Mouse (Mus musculus) heart, postnatal 0 days (tissue): ENCODE results near the gene Xaf1. TPM values are rescaled to one million over a fixed set of nuclear protein-coding genes. Genes with fewer than 3 reads are reported as not detected.
A peak's percentile ranks its signal among the peaks of the same experiment; 100 is the strongest.

Experiments
- ATAC-seq: fragments of 200-750 bp; cut with Nextera tagmentation; 2 replicates; pipeline ENCODE4 v1.8.0; 2017; ENCODE audit warnings: low read depth, moderate number of reproducible peaks, moderate library complexity; ENCODE audit not compliant: insufficient read depth
- DNase-seq: peaks from one replicate; pipeline ENCODE4 v3.0.0-alpha.2; 2016; ENCODE audit warnings: low spot score
- H3K27ac ChIP-seq: fragments of 300-500 bp; sonication (generic); 2 replicates; pipeline ENCODE4 v1.5.1; 2014; ENCODE audit warnings: low read depth, mild to moderate bottlenecking
- H3K27me3 ChIP-seq: fragments of 300-500 bp; sonication (generic); 2 replicates; pipeline ENCODE4 v1.6.1; 2014; ENCODE audit warnings: low read length, mixed read lengths; ENCODE audit not compliant: control insufficient read depth, insufficient read depth
- H3K36me3 ChIP-seq: fragments of 300-500 bp; sonication (generic); replicated peaks from 2 replicates; pipeline ENCODE4 v1.6.1; 2014; ENCODE audit warnings: low read length, mixed read lengths; ENCODE audit not compliant: control insufficient read depth, insufficient read depth
- H3K4me1 ChIP-seq: fragments of 300-500 bp; sonication (generic); 2 replicates; pipeline ENCODE4 v1.6.1; 2014; ENCODE audit warnings: antibody characterized with exemption; ENCODE audit not compliant: control insufficient read depth, insufficient read depth
- H3K4me2 ChIP-seq: fragments of 300-500 bp; sonication (generic); 2 replicates; pipeline ENCODE4 v1.6.1; 2014; ENCODE audit warnings: low read depth, mild to moderate bottlenecking, low read length, moderate library complexity
- H3K4me3 ChIP-seq: fragments of 300-500 bp; sonication (generic); 2 replicates; pipeline ENCODE4 v1.5.1; 2014; ENCODE audit warnings: low read depth, low read length
- H3K9ac ChIP-seq: fragments of 300-500 bp; sonication (generic); replicated peaks from 2 replicates; pipeline ENCODE4 v1.6.1; 2014; ENCODE audit warnings: low read depth, low read length, mixed read lengths
- H3K9me3 ChIP-seq: fragments of 300-500 bp; sonication (generic); replicated peaks from 2 replicates; pipeline ENCODE4 v1.6.1; 2016; ENCODE audit warnings: low read length; ENCODE audit not compliant: control insufficient read depth
- CTCF ChIP-seq: IDR thresholded peaks from 2 replicates; pipeline ENCODE4 v1.5.1; 2016; ENCODE audit warnings: antibody characterized with exemption, control low read depth, low read depth
- EP300 ChIP-seq: IDR thresholded peaks from 2 replicates; pipeline ENCODE4 v1.6.1; 2016; ENCODE audit warnings: antibody characterized with exemption, low read depth
- WGBS: fragments of 180-500 bp; shearing (Covaris S2); extraction: QIAGEN DNeasy Blood & Tissue Kit; methylation state at CpG from one replicate; pipeline ENCODE4 v1.1.7; 2014; 5-methylcytosine and 5-hydroxymethylcytosine counted together
- polyA plus RNA-seq: library from polyadenylated mRNA; unstranded; fragments of >200 nt; fragmentation: Nextera tagmentation; extraction: Ambion mirVana; gene quantifications from 2 replicates; pipeline ENCODE4 v1.2.1, GENCODE M21; 2015
- total RNA-seq: library from RNA; depleted of rRNA; stranded (reverse); fragments of >200 nt; gene quantifications from 2 replicates; pipeline ENCODE4 v1.2.3, GENCODE M21; 2014; ENCODE audit warnings: low replicate concordance; rRNA removed

Gene Xaf1
- total and polyA plus RNA-seq, 2 experiments from 2014 or later, result 2.6 to 19.2 TPM

GRCm38 (mm10) chr11:72362347-72362741 lies 60.9 kb downstream of the Xaf1 start, which contains the start of gene Tekt1:
Gene Tekt1, minus strand, starts transcription at chr11:72362442.
- Histone ChIP-seq H3K4me1 (peaks cover 5% of the 10 kb centered on the region; the same call in 1 of the 2 replicates), H3K27me3 (no peaks in the 10 kb centered on the region), H3K36me3 (no peaks in the 10 kb centered on the region), H3K9me3 (no peaks in the 10 kb centered on the region), H3K9ac (0 out of 2 replicates have a peak within 1 kb of the TSS, but pooled peaks have one; percentile 25), H3K27ac (no peak within 1 kb of the TSS), H3K4me2 (peak within 1 kb of the TSS; percentile 80), H3K4me3 (peak within 1 kb of the TSS; percentile 49)
- WGBS, result 31% methylated on average over 10 of the region's 10 CpGs
- DNase-seq (no peak), ATAC-seq (no peak)
- TF ChIP-seq CTCF (no peak), EP300 (no peak)

Other genes starting within 250 kb of the Xaf1 start
- gene Pitpnm3, start 165.9 kb upstream of the Xaf1 start, total RNA-seq, result 0.27 and 1.0 TPM in 2 replicates
- 0.29 and 0.38 TPM in 2 replicates for gene Pitpnm3, start 165.9 kb upstream of the Xaf1 start, polyA plus RNA-seq
- gene Gm43951, start 94.8 kb upstream of the Xaf1 start, total RNA-seq, result not detected in 2 replicates
- gene Gm43951, start 94.8 kb upstream of the Xaf1 start, polyA plus RNA-seq, result 0.07 TPM in 1 of 2 replicates, not detected in the other
- 5.5 TPM in 2 replicates for gene 4933427D14Rik, start 94.2 kb upstream of the Xaf1 start, total RNA-seq
- 4.4 and 4.5 TPM in 2 replicates for gene 4933427D14Rik, start 94.2 kb upstream of the Xaf1 start, polyA plus RNA-seq
- 62.9 and 75.4 TPM in 2 replicates for gene Txndc17, start 94.1 kb upstream of the Xaf1 start, total RNA-seq
- gene Txndc17, start 94.1 kb upstream of the Xaf1 start, polyA plus RNA-seq, result 151 and 155 TPM in 2 replicates
- 13.2 and 15.2 TPM in 2 replicates for gene Med31, start 86.0 kb upstream of the Xaf1 start, total RNA-seq
- gene Med31, start 86.0 kb upstream of the Xaf1 start, polyA plus RNA-seq, result 30.8 and 33.0 TPM in 2 replicates
- gene Slc13a5, start 34.4 kb upstream of the Xaf1 start, total RNA-seq, result not detected in 2 replicates
- not detected in 2 replicates for gene Slc13a5, start 34.4 kb upstream of the Xaf1 start, polyA plus RNA-seq
- not detected in 2 replicates for gene Fbxo39, start 12.8 kb downstream of the Xaf1 start, total RNA-seq
- gene Fbxo39, start 12.8 kb downstream of the Xaf1 start, polyA plus RNA-seq, result not detected in 2 replicates
- gene Tekt1, start 60.8 kb downstream of the Xaf1 start, total RNA-seq, result not detected in 2 replicates
- gene Tekt1, start 60.8 kb downstream of the Xaf1 start, polyA plus RNA-seq, result 0.19 and 0.62 TPM in 2 replicates
- 88.5 and 93.0 TPM in 2 replicates for gene Smtnl2, start 110.1 kb downstream of the Xaf1 start, total RNA-seq
- gene Smtnl2, start 110.1 kb downstream of the Xaf1 start, polyA plus RNA-seq, result 72.9 and 79.2 TPM in 2 replicates
- 5.3 TPM in 1 of 2 replicates, not detected in the other for gene Ggt6, start 133.9 kb downstream of the Xaf1 start, total RNA-seq
- gene Ggt6, start 133.9 kb downstream of the Xaf1 start, polyA plus RNA-seq, result 0.05 TPM in 1 of 2 replicates, not detected in the other
- 20.5 and 20.9 TPM in 2 replicates for gene Mybbp1a, start 139.7 kb downstream of the Xaf1 start, total RNA-seq
- gene Mybbp1a, start 139.7 kb downstream of the Xaf1 start, polyA plus RNA-seq, result 41.3 and 42.1 TPM in 2 replicates
- gene Spns2, start 188.3 kb downstream of the Xaf1 start, total RNA-seq, result 31.8 and 44.2 TPM in 2 replicates
- gene Spns2, start 188.3 kb downstream of the Xaf1 start, polyA plus RNA-seq, result 2.4 and 2.9 TPM in 2 replicates
- not detected in 2 replicates for gene Spns3, start 248.9 kb downstream of the Xaf1 start, total RNA-seq
- 0.04 TPM in 2 replicates for gene Spns3, start 248.9 kb downstream of the Xaf1 start, polyA plus RNA-seq